Mouse (Mus musculus): ENCODE measurements around the gene Wnt5b. TPM values are rescaled to one million over a fixed set of nuclear protein-coding genes. Genes with fewer than 3 reads are reported as not detected.

The Wnt5b gene
- polyA plus RNA-seq, 1 experiment from 2014 or later, result 8.6 TPM

DNA sequence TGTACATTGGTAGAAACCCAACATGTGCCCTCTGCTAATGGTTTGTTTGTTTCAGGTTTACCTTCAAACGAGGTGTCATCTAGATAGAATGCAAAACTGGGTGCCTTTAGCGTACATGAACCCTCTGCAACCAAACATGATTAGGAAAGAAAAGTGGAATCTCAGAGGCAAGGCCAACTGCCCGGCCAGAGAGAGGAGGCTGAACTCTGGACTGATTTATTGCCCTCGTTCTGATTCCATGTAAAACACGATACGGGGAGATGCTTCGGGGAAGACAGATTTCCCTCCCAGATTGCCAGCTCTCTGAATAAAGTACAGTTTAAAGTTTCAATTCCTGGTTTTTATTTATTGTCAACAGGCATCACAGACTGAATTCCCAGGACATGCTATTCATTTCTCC is 138.8 kb downstream of the Wnt5b start:
- no peak overlapping the region for H3K4me2 ChIP-seq (ENCODE audit: low read length)
- no peak overlapping the region for H3K9ac ChIP-seq (ENCODE audit: low read length)
- H3K27ac ChIP-seq (replicated peaks in 1 of 2; ENCODE audit: control insufficient read depth in 1 of 2, insufficient read depth in 1 of 2, low read depth in 2 of 2, low read length in 2 of 2), result no peak overlapping the region
- ATAC-seq (ENCODE audit: insufficient number of reproducible peaks, insufficient read depth, low FRiP score, low read depth), result no peak
- H3K27me3 ChIP-seq (ENCODE audit: control insufficient read depth, insufficient read depth, low read length), result no peaks in the 10 kb centered on the region
- peaks cover 4 to 10% of the 10 kb centered on the region in 2 experiments; a peak in 1 of 4 replicates for H3K4me1 ChIP-seq (ENCODE audit: control insufficient read depth in 2 of 2, insufficient read depth in 2 of 2, low read length in 2 of 2)
- 82% methylated on average over 7 of the region's 7 CpGs for WGBS
- no peaks in the 10 kb centered on the region for H3K36me3 ChIP-seq (ENCODE audit: control insufficient read depth, insufficient read depth, low read length)
- H3K4me3 ChIP-seq (ENCODE audit: control insufficient read depth in 1 of 2, insufficient read depth in 1 of 2, low read depth in 1 of 2, low read length in 2 of 2), result no peak overlapping the region
- H3K9me3 ChIP-seq (ENCODE audit: control insufficient read depth, low read length), result no peaks in the 10 kb centered on the region

DNA sequence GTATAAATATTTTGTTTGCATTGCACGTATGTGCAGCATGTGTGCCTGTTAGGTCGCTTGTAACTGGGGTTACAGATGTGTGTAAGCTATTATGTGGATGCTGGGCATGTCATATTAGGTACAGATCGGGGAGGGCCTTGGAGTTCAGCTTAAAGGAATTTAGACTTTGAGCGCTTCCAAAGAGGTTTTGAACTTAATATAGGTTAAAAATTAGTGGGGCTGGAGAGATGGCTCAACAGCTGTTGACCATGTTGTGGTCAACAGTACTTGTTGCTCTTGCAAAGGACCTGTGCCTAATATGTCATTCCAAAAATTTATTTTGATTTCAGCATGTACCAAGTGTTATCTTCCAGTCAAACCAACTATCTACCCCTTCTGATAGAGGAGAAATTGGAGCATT is 139.3 kb downstream of the Wnt5b start:
- Histone ChIP-seq H3K27me3 (ENCODE audit: control insufficient read depth, insufficient read depth, low read length) (no peaks in the 10 kb centered on the region), H3K9ac (ENCODE audit: low read length) (no peak overlapping the region), H3K4me3 (ENCODE audit: control insufficient read depth in 1 of 2, insufficient read depth in 1 of 2, low read depth in 1 of 2, low read length in 2 of 2) (no peak overlapping the region), H3K36me3 (ENCODE audit: control insufficient read depth, insufficient read depth, low read length) (no peaks in the 10 kb centered on the region), H3K4me1 (ENCODE audit: control insufficient read depth in 2 of 2, insufficient read depth in 2 of 2, low read length in 2 of 2) (peaks cover under 1 to 8% of the 10 kb centered on the region in 2 experiments; a peak in 1 of 4 replicates), H3K9me3 (ENCODE audit: control insufficient read depth, low read length) (no peaks in the 10 kb centered on the region), H3K4me2 (ENCODE audit: low read length) (no peak overlapping the region), H3K27ac (replicated peaks in 1 of 2; ENCODE audit: control insufficient read depth in 1 of 2, insufficient read depth in 1 of 2, low read depth in 2 of 2, low read length in 2 of 2) (no peak overlapping the region)
- 90% methylated on average over 4 of the region's 4 CpGs for WGBS
- ATAC-seq (ENCODE audit: insufficient number of reproducible peaks, insufficient read depth, low FRiP score, low read depth), result no peak

DNA sequence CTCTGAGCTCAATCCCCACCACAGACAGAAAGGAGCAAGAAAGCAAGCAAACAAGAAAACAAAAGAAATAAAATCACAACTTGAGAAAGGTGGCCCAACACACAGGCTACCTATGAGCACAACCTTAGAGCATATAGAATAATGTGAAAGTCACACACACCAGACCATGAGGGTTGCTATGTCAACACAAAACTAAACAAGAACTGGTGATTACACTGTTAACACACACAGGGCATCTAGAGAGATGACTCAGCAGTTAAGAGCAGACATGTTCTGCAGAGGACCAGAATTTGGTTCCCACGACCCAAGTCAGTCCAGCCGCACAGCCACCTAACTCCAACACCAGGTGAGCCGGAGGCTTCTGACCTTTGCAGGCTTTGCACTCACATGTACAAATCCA is 141.2 kb downstream of the Wnt5b start:
- Histone ChIP-seq H3K36me3 (ENCODE audit: control insufficient read depth, insufficient read depth, low read length) (no peaks in the 10 kb centered on the region), H3K9me3 (ENCODE audit: control insufficient read depth, low read length) (no peaks in the 10 kb centered on the region), H3K4me1 (ENCODE audit: control insufficient read depth in 2 of 2, insufficient read depth in 2 of 2, low read length in 2 of 2) (no peaks in the 10 kb centered on the region), H3K4me2 (ENCODE audit: low read length) (no peak overlapping the region), H3K4me3 (ENCODE audit: control insufficient read depth in 1 of 2, insufficient read depth in 1 of 2, low read depth in 1 of 2, low read length in 2 of 2) (no peak overlapping the region), H3K27me3 (ENCODE audit: control insufficient read depth, insufficient read depth, low read length) (no peaks in the 10 kb centered on the region), H3K27ac (replicated peaks in 1 of 2; ENCODE audit: control insufficient read depth in 1 of 2, insufficient read depth in 1 of 2, low read depth in 2 of 2, low read length in 2 of 2) (no peak overlapping the region), H3K9ac (ENCODE audit: low read length) (no peak overlapping the region)
- ATAC-seq (ENCODE audit: insufficient number of reproducible peaks, insufficient read depth, low FRiP score, low read depth), result no peak
- 88% methylated on average over 3 of the region's 3 CpGs for WGBS

DNA sequence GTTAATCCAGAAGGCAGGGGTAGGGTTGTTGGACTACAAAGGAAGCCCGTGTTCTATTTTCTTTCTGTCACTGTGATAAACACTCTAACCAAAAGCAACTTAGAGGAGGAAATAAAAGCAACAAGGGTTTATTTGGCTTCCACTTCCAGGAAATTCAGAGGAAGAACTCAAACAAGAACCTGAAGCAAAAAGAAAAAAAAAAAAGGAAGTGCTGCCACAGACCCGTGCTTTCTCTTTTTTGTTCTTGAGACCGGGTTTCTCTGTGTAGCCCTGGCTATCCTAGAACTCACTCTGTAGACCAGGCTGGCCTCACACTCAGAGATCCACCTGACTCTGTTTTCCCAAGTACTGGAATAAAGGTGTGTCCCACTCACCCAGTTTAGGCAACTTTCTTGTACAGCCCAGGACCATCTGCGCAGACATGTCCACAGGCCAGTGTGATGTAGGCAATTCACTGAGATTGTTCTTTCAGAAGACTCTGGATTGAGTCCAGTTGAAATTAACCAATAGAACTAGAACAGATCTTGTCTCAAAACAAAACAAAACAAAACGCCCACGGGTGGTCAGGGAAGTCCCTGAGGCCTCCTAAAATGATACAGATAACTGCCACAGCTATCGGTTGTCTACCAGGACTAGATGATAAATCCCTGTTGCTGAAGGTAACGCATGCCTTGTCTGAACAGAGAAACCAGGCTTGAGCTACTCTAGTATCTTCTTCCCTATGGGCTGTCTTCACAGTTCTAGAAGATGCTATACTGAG is 142.4 kb downstream of the Wnt5b start:
- Histone ChIP-seq H3K9ac (ENCODE audit: low read length) (no peak overlapping the region), H3K27me3 (ENCODE audit: control insufficient read depth, insufficient read depth, low read length) (no peaks in the 10 kb centered on the region), H3K36me3 (ENCODE audit: control insufficient read depth, insufficient read depth, low read length) (no peaks in the 10 kb centered on the region), H3K4me3 (ENCODE audit: control insufficient read depth in 1 of 2, insufficient read depth in 1 of 2, low read depth in 1 of 2, low read length in 2 of 2) (no peak overlapping the region), H3K9me3 (ENCODE audit: control insufficient read depth, low read length) (no peaks in the 10 kb centered on the region), H3K4me2 (ENCODE audit: low read length) (no peak overlapping the region), H3K27ac (replicated peaks in 1 of 2; ENCODE audit: control insufficient read depth in 1 of 2, insufficient read depth in 1 of 2, low read depth in 2 of 2, low read length in 2 of 2) (no peak overlapping the region), H3K4me1 (ENCODE audit: control insufficient read depth in 2 of 2, insufficient read depth in 2 of 2, low read length in 2 of 2) (no peaks in the 10 kb centered on the region)
- 78% methylated on average over 8 of the region's 8 CpGs for WGBS
- ATAC-seq (ENCODE audit: insufficient number of reproducible peaks, insufficient read depth, low FRiP score, low read depth), result no peak

DNA sequence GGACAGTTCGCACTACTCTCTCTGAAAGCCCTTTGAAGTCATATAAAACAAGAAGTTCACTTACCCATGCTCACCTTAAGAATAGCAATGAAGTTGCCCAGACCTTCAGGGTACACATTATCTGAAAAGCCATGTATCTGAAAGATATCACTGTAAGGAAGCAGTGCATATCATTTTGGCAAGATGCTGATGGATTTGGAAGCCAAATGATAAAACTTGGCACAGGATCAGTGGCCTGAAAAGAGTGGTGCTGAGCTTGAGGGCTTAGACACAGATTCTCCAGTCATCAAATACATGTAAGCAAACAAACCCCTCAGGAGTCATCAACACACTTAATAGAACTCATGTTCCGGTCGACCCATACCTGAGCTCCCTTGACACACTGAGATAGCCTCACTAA is 143.5 kb downstream of the Wnt5b start:
- Histone ChIP-seq H3K27ac (replicated peaks in 1 of 2; ENCODE audit: control insufficient read depth in 1 of 2, insufficient read depth in 1 of 2, low read depth in 2 of 2, low read length in 2 of 2) (no peak overlapping the region), H3K4me1 (ENCODE audit: control insufficient read depth in 2 of 2, insufficient read depth in 2 of 2, low read length in 2 of 2) (peaks cover 2 to 6% of the 10 kb centered on the region in 2 experiments; a peak in 2 of 4 replicates), H3K9me3 (ENCODE audit: control insufficient read depth, low read length) (no peaks in the 10 kb centered on the region), H3K4me2 (ENCODE audit: low read length) (no peak overlapping the region), H3K36me3 (ENCODE audit: control insufficient read depth, insufficient read depth, low read length) (no peaks in the 10 kb centered on the region), H3K27me3 (ENCODE audit: control insufficient read depth, insufficient read depth, low read length) (no peaks in the 10 kb centered on the region), H3K4me3 (ENCODE audit: control insufficient read depth in 1 of 2, insufficient read depth in 1 of 2, low read depth in 1 of 2, low read length in 2 of 2) (no peak overlapping the region), H3K9ac (ENCODE audit: low read length) (no peak overlapping the region)
- 74% methylated on average over 3 of the region's 3 CpGs for WGBS
- no peak for ATAC-seq (ENCODE audit: insufficient number of reproducible peaks, insufficient read depth, low FRiP score, low read depth)

DNA sequence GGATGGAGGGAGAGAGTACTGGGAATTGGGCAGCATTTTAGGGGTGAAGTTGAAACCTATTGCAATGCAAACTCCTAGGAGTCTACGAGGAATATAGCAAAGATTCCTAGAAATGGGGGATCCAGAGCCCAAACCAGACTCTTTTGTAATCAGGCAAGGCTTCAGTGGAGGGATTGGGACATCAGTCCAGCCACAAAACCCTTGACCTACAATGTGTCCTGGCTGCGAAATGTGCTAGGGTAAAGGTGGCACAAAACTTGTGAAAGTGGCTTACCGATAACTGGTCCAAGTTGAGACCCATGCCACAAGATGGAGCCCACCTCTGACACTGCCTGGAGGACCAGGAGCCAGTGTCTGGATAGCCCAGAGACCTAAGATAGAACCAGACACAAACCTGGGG is 144.8 kb downstream of the Wnt5b start:
- Histone ChIP-seq H3K4me1 (ENCODE audit: control insufficient read depth in 2 of 2, insufficient read depth in 2 of 2, low read length in 2 of 2) (peaks cover 2 to 6% of the 10 kb centered on the region in 2 experiments; a peak in 2 of 4 replicates), H3K9ac (ENCODE audit: low read length) (no peak overlapping the region), H3K27me3 (ENCODE audit: control insufficient read depth, insufficient read depth, low read length) (no peaks in the 10 kb centered on the region), H3K9me3 (ENCODE audit: control insufficient read depth, low read length) (no peaks in the 10 kb centered on the region), H3K27ac (replicated peaks in 1 of 2; ENCODE audit: control insufficient read depth in 1 of 2, insufficient read depth in 1 of 2, low read depth in 2 of 2, low read length in 2 of 2) (no peak overlapping the region), H3K36me3 (ENCODE audit: control insufficient read depth, insufficient read depth, low read length) (no peaks in the 10 kb centered on the region), H3K4me2 (ENCODE audit: low read length) (no peak overlapping the region), H3K4me3 (ENCODE audit: control insufficient read depth in 1 of 2, insufficient read depth in 1 of 2, low read depth in 1 of 2, low read length in 2 of 2) (no peak overlapping the region)
- no peak for ATAC-seq (ENCODE audit: insufficient number of reproducible peaks, insufficient read depth, low FRiP score, low read depth)
- WGBS, result 94% methylated on average over 3 of the region's 3 CpGs

DNA sequence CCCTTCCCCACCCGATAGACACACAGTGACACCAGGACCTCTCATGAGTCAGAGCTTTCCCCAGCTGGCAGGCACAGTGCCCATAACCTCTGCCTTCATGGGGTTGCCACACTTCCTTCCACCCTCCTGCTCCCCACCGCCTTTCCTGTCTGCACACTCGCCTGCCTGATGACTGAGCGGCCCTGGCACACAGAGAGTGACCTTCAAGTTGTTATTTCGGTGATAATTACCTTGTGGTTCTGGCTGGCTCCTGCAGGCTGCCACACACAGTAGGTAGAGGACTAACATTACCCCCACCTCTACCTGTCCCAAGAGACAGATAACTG is 147.9 kb downstream of the Wnt5b start:
- peak overlapping the region; percentile 2; the same call in 1 of the 2 replicates for H3K9ac ChIP-seq (ENCODE audit: low read length)
- peak overlapping the region; percentile 41 to 44; a peak in 3 of 4 replicates for H3K27ac ChIP-seq (replicated peaks in 1 of 2; ENCODE audit: control insufficient read depth in 1 of 2, insufficient read depth in 1 of 2, low read depth in 2 of 2, low read length in 2 of 2)
- H3K9me3 ChIP-seq (ENCODE audit: control insufficient read depth, low read length), result no peaks in the 10 kb centered on the region
- no peaks in the 10 kb centered on the region for H3K27me3 ChIP-seq (ENCODE audit: control insufficient read depth, insufficient read depth, low read length)
- no peaks in the 10 kb centered on the region for H3K36me3 ChIP-seq (ENCODE audit: control insufficient read depth, insufficient read depth, low read length)
- peaks cover 2 to 6% of the 10 kb centered on the region in 2 experiments; a peak in 2 of 4 replicates for H3K4me1 ChIP-seq (ENCODE audit: control insufficient read depth in 2 of 2, insufficient read depth in 2 of 2, low read length in 2 of 2)
- ATAC-seq (ENCODE audit: insufficient number of reproducible peaks, insufficient read depth, low FRiP score, low read depth), result peak; percentile 77
- 17% methylated on average over 5 of the region's 5 CpGs for WGBS
- H3K4me2 ChIP-seq (ENCODE audit: low read length), result no peak overlapping the region
- H3K4me3 ChIP-seq (ENCODE audit: control insufficient read depth in 1 of 2, insufficient read depth in 1 of 2, low read depth in 1 of 2, low read length in 2 of 2), result no peak overlapping the region
